Mouse (Mus musculus) c-Kit-positive CD71-positive TER-119-negative erythroid progenitor cells, embryonic 14.5 days (primary cell): ENCODE measurements around the gene Idi1.
"Not testable (repeated sequence)": the region's sequence is repeated elsewhere in the genome, so short reads cannot be mapped to it uniquely, and the experiment has no call there.

Experiments
- DNase-seq: peaks from one replicate; pipeline ENCODE4 v3.0.0-alpha.2; 2013; ENCODE audit warnings: low read depth

Idi1 gene

GRCm38 (mm10) chr13:8886185-8886560 is 872 bp downstream of the Idi1 start:
- DNase-seq: peak; percentile 35

GRCm38 (mm10) chr13:8888603-8889002 is 3.3 kb downstream of the Idi1 start:
- DNase-seq: peak; percentile 68

DNA sequence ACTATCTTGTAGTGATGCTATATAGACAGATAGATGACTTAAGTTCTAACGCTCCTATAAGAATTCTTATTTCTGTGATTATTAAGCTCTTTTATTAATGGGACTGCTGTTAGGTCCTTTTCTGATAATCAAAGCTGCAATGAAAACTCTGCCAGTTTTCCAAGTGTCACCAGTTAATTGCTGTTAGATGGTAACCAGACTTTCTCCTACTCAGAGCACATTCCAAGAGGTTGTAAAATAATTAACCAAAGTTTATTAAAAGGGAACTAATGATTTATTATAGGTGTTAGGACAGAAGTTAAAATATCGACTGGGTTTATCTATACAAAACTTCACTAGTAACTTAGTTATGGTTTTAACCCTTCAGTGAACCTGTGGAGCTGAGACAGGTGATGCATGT is 20.7 kb downstream of the Idi1 start:
- not testable (repeated sequence) for DNase-seq

DNA sequence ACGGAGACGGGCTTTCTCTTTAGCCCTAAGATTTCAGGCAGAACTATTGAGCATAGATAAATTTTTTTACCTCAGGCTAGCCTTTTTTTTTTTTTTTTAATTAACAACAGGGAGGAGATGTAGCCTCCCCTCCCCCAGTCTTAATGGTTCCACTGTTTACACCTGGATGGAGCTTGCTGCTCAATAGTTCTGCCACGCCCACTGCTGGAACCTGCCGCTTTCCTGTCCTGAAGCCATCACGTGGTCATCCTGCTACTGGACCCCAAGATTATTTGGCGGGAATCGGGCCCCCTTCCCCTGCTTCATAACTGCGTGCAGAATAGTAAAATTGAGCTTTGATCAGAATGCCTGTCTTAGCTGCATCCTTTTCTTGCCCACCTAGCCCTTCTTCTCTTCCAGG is 28.6 kb downstream of the Idi1 start:
- DNase-seq: not testable (repeated sequence)

GRCm38 (mm10) chr13:8933499-8933898 is 48.2 kb downstream of the Idi1 start:
- no peak for DNase-seq

DNA sequence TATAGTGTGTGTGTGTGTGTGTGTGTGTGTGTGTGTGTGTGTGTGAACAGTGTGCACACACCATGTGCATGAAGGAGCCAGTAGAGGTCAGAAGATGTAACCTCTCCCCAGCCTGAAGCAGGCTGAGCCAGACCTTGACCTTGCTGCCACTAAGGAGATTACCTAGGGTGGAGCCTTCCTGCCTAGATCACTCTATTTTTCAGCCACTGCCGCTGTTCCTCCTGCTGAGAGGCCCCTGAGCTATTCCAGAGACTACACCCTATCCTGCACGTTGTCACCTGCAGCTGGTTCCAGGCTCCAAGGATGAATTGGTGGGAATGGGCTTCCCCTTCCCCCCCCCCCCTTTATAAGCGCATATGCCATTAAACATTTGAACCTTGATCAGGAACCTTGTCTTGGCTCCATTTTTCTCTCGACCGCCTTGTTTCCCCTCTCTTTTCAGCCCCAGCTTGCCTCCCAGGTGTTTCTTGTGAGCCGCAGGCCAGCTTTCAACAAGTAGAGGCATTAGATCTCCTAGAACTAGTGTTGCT is 52.4 kb downstream of the Idi1 start:
- DNase-seq: not testable (repeated sequence)

DNA sequence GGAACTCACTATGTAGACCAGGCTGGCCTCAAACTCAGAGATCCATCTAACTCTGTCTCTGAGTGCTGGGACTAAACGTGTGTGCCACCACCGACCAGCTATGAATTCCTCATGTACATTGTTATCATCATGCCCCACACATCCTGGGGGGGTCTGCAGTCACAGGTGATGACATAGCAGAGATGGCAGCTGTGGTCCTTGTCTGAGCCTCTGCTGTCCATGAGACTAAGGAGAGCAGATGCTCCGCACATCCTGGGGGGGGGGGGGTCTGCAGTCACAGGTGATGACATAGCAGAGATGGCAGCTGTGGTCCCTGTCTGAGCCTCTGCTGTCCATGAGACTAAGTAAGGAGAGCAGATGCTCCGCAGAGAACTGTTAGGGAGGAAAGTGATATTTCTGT is 55.8 kb downstream of the Idi1 start:
- DNase-seq: not testable (repeated sequence)

- DNase-seq: not testable (repeated sequence)
Measured at GRCm38 (mm10) chr13:8941701-8942100, 56.4 kb downstream of the Idi1 start.
